Mouse (Mus musculus) lung, embryonic 15.5 days (tissue): Measurements from ENCODE around the gene Mns1. TPM values are rescaled to one million over a fixed set of nuclear protein-coding genes. Genes with fewer than 3 reads are reported as not detected.

ENCODE experiments used
- ATAC-seq: fragments of 200-750 bp; cut with Nextera tagmentation; 2 replicates; pipeline ENCODE4 v1.8.0; 2017; ENCODE audit warnings: moderate number of reproducible peaks, borderline replicate concordance; ENCODE audit not compliant: low FRiP score, low TSS enrichment; ENCODE audit errors: extremely low read depth
- H3K27ac ChIP-seq: fragments of 300-500 bp; sonication (generic); 2 replicates; pipeline ENCODE4 v1.5.1; 2015; ENCODE audit warnings: moderate library complexity, mild to moderate bottlenecking, inconsistent platforms
- H3K27me3 ChIP-seq: fragments of 300-500 bp; sonication (generic); 2 replicates; pipeline ENCODE4 v1.6.1; 2015; ENCODE audit warnings: inconsistent platforms
- H3K36me3 ChIP-seq: fragments of 300-500 bp; sonication (generic); 2 replicates; pipeline ENCODE4 v1.6.1; 2015; ENCODE audit warnings: inconsistent platforms
- H3K4me1 ChIP-seq: fragments of 300-500 bp; sonication (generic); 2 replicates; pipeline ENCODE4 v1.6.1; 2015; ENCODE audit warnings: inconsistent platforms
- H3K4me2 ChIP-seq: fragments of 300-500 bp; sonication (generic); 2 replicates; pipeline ENCODE4 v1.6.1; 2015; ENCODE audit warnings: inconsistent platforms, mild to moderate bottlenecking, moderate library complexity
- H3K4me3 ChIP-seq: fragments of 300-500 bp; sonication (generic); 2 replicates; pipeline ENCODE4 v1.5.1; 2015; ENCODE audit warnings: mild to moderate bottlenecking, inconsistent platforms
- H3K9ac ChIP-seq: fragments of 300-500 bp; sonication (generic); 2 replicates; pipeline ENCODE4 v1.6.1; 2015; ENCODE audit warnings: inconsistent platforms
- H3K9me3 ChIP-seq: fragments of 300-500 bp; sonication (generic); 2 replicates; pipeline ENCODE4 v1.6.1; 2016; ENCODE audit warnings: inconsistent platforms
- WGBS: fragments of 180-500 bp; shearing (Covaris S2); methylation state at CpG from one replicate; pipeline ENCODE4 v1.1.7; 2015; 5-methylcytosine and 5-hydroxymethylcytosine counted together
- polyA plus RNA-seq: library from polyadenylated mRNA; unstranded; fragments of >200 nt; fragmentation: Nextera tagmentation; extraction: Ambion mirVana; gene quantifications from 2 replicates; pipeline ENCODE4 v1.2.1, GENCODE M21; 2015

Mns1 gene
- polyA plus RNA-seq, 1 experiment from 2014 or later: 30.8 TPM

DNA sequence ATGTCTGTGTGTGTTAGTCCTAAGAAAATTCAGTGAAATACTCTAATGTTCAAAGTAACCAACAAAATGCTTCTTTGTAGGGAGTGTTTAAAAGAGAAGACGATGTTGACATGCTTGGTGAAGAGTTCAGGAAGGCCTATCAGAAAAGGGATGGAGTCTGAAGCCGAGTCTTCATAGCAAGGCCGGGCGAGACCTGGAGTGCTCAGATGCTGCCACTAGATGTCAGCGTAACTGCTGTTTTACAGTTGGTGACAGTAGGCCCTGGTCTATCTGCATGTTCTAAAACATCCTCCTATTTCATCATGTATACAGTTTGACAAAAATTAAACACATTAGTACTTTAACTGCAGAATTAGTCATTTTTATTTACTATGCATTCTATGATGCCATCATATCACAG is 20.4 kb downstream of the Mns1 start:
- Histone ChIP-seq H3K9ac (no peak overlapping the region), H3K27me3 (no peaks in the 10 kb centered on the region), H3K4me1 (no peaks in the 10 kb centered on the region), H3K4me3 (no peak overlapping the region), H3K4me2 (no peak overlapping the region), H3K9me3 (no peaks in the 10 kb centered on the region), H3K36me3 (peaks cover 28% of the 10 kb centered on the region; the same call in 1 of the 2 replicates), H3K27ac (no peak overlapping the region)
- ATAC-seq: no peak; the same call in 1 of the 2 replicates
- 20% methylated on average over 5 of the region's 5 CpGs for WGBS

DNA sequence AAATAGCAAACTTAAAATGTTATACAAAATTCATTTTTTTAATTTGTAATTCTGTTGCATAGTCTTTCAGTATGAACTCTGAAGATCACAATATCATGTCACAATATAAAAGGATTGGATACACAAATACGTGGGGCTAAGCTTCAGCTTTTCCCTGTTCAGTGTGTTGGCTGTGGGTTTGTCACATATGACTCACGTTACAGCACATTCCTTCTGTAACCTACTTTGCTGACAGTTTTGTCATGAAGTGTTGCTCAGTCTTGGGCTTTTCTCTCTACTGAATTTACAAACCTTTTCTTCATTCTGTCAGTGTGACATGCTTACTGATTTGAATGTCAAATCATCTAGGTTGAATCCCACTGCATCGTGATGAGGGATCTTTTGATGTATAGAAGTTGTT is 21.9 kb downstream of the Mns1 start:
- H3K27me3 ChIP-seq: no peaks in the 10 kb centered on the region
- no peak overlapping the region for H3K9ac ChIP-seq
- H3K36me3 ChIP-seq: peaks cover 23% of the 10 kb centered on the region; the same call in 1 of the 2 replicates
- ATAC-seq: no peak
- H3K9me3 ChIP-seq: no peaks in the 10 kb centered on the region
- H3K27ac ChIP-seq: no peak overlapping the region
- no peak overlapping the region for H3K4me3 ChIP-seq
- 74% methylated on average over 3 of the region's 3 CpGs for WGBS
- no peak overlapping the region for H3K4me2 ChIP-seq
- H3K4me1 ChIP-seq: no peaks in the 10 kb centered on the region

DNA sequence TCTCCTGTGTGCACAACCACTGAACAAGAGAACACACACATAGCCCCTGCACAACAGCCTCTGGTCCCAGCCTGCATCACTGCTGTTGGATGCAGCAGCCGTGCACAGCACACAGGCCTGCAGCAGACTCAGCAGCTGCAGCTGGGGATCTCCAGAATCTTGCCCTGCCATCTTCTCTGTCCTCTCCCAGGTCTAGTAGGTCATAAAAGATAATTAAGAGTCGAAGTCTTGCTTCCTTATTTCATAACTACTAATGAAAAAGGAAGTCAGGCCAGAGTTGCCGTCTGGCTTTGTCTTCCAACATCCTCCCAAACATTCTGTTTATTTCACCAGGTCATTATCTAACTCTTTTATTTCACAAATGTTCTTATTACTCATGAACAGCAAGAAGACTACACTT is 23.0 kb downstream of the Mns1 start:
- 69% methylated on average over 3 of the region's 3 CpGs for whole genome bisulfite sequencing
- peaks cover 20% of the 10 kb centered on the region; the same call in 1 of the 2 replicates for H3K36me3 ChIP-seq
- ATAC-seq: no peak

DNA sequence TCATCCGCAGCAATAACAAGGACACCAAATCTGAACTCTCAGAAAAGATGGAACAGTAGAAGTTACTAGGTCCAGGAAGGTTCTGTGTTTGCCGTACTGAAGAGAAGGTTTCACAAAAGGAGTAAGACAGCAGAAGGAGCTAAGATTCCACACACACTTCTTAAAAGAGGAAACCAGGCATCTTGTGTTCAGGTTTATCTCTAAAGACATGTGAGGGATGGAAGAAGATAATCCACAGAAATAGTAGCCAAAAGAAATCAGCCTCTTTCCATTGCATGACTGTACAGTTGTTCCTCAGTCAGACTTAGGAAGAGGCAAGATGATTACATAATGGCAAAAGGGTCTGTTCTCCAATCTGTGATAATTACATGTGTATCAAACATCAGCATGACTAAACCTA is 24.6 kb downstream of the Mns1 start:
- Histone ChIP-seq H3K9me3 (no peaks in the 10 kb centered on the region), H3K36me3 (peaks cover 12% of the 10 kb centered on the region; the same call in 1 of the 2 replicates), H3K4me1 (no peaks in the 10 kb centered on the region), H3K4me2 (no peak overlapping the region), H3K27ac (no peak overlapping the region), H3K4me3 (no peak overlapping the region), H3K9ac (no peak overlapping the region), H3K27me3 (no peaks in the 10 kb centered on the region)
- WGBS: 93% methylated on average over 2 of the region's 2 CpGs
- ATAC-seq: no peak

More for the DNA sequence above, 23.0 kb downstream of the Mns1 start:
- Histone ChIP-seq H3K4me1 (no peaks in the 10 kb centered on the region), H3K27me3 (no peaks in the 10 kb centered on the region), H3K27ac (no peak overlapping the region), H3K4me2 (no peak overlapping the region), H3K4me3 (no peak overlapping the region), H3K9ac (no peak overlapping the region), H3K9me3 (no peaks in the 10 kb centered on the region)

DNA sequence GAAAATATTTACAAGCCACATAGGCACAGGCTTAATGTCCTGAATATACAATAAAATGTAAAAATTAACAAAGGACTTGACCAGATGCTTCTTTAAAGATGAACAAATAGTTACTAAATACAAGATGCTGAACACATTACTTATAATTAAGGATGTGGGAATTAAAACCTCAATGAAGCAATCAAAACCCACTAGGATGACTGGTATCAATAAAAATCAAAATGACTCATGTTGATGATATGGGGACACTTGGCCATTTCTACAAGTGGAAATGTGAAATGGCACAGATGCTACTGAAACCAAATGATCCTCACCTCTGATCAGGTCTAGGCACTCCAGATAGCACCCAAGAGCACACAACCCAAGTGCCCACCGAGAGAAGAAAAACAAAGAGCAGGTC is 27.0 kb downstream of the Mns1 start:
- no peak for ATAC-seq
- WGBS: 86% methylated on average over 1 of the region's 1 CpGs
- no peak overlapping the region for H3K4me3 ChIP-seq
- H3K9ac ChIP-seq: no peak overlapping the region
- no peaks in the 10 kb centered on the region for H3K4me1 ChIP-seq
- H3K4me2 ChIP-seq: no peak overlapping the region
- H3K36me3 ChIP-seq: peaks cover 6% of the 10 kb centered on the region; the same call in 1 of the 2 replicates
- H3K9me3 ChIP-seq: no peaks in the 10 kb centered on the region
- no peak overlapping the region for H3K27ac ChIP-seq
- H3K27me3 ChIP-seq: no peaks in the 10 kb centered on the region

DNA sequence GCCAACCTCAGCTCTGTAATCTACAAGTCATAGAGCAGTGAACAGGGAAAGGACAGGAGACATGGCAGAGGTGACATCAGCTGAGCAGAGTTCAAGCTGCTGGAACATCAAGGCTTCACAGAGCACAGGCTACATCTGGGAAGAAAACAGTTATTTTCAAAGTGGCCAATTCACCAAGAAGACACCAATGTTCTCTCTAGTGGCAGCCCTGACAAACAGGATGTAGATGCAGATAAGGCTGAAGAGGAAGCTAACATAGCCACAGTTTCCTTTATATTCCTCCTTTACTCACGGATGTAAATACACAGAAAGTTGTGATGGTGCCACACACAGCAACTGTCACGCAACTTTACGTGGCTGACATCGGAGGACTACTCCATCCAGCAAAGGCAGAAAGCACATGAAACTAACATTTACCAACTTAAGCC is 28.0 kb downstream of the Mns1 start:
- no peaks in the 10 kb centered on the region for H3K27me3 ChIP-seq
- 78% methylated on average over 4 of the region's 4 CpGs for WGBS
- H3K27ac ChIP-seq: no peak overlapping the region
- H3K4me1 ChIP-seq: no peaks in the 10 kb centered on the region
- H3K9ac ChIP-seq: no peak overlapping the region
- H3K9me3 ChIP-seq: no peaks in the 10 kb centered on the region
- H3K4me3 ChIP-seq: no peak overlapping the region
- H3K36me3 ChIP-seq: 0 out of 2 replicates have a peak, but pooled peaks cover 3% of the 10 kb centered on the region
- H3K4me2 ChIP-seq: no peak overlapping the region
- ATAC-seq: no peak

DNA sequence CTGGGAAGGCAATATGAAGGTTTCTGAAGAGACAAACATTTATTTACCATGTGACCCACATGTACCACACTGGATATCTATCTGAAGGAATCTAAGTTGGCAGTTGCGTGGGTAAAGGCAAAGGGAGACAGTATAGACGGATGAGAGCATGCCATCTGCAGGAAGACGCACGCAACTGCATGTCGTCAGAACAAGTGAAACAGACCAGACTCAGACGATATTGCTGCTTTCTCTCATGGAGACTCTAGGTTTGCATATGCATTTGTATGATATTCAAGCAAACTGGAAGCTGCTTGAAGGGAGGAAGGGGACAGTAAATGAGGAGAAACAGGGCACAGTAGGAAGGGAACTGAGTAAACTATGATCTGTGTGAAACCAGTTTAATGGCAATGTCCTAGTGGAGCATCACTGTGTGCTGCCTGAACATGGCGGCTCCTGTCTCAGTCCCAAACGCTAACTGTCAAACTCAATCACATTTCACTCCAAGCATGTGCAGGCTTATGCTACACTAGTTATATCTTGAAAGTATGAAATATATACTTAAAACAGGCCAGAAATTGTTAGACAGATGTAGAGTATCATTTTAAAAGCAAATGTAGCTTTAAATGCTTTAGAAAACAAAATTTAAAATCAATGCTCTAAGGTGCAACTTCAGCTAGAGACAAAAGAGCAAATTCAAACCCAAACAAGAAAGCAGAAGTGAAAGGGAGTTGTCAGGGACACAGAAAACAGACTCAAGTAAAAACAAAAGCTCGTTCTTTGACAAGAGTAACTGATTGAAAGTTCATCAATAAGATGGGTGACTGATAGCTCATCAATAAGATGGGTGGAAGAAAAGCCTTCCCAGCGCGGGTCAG is 30.0 kb downstream of the Mns1 start:
- Histone ChIP-seq H3K4me3 (no peak overlapping the region), H3K4me1 (no peaks in the 10 kb centered on the region), H3K9me3 (no peaks in the 10 kb centered on the region), H3K27me3 (no peaks in the 10 kb centered on the region), H3K9ac (no peak overlapping the region), H3K4me2 (no peak overlapping the region), H3K36me3 (no peaks in the 10 kb centered on the region), H3K27ac (no peak overlapping the region)
- 58% methylated on average over 11 of the region's 11 CpGs for WGBS
- no peak for ATAC-seq

DNA sequence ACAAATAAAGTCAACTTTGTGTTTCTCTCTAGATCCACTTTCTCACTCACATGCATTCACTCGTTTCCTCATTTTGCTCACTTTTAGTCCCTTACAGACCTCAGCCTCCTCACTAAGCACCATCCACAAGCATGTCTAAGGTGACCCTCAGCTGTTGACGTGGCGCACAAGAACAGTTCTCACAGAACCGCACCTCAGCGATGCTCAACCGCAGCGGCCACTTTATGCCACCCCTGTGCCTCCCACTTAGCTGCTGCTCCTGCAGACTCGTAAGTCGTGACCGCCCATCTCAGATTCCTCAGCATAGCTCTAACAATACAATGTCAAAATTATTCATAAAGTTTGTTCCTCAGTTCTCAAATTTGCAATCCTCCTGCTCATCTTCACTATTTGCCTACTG is 30.8 kb downstream of the Mns1 start:
- Histone ChIP-seq H3K4me1 (no peaks in the 10 kb centered on the region), H3K36me3 (0 out of 2 replicates have a peak, but pooled peaks cover 6% of the 10 kb centered on the region), H3K4me3 (no peak overlapping the region), H3K4me2 (no peak overlapping the region), H3K9ac (no peak overlapping the region), H3K9me3 (no peaks in the 10 kb centered on the region), H3K27me3 (no peaks in the 10 kb centered on the region), H3K27ac (no peak overlapping the region)
- 89% methylated on average over 10 of the region's 10 CpGs for WGBS
- no peak for ATAC-seq

DNA sequence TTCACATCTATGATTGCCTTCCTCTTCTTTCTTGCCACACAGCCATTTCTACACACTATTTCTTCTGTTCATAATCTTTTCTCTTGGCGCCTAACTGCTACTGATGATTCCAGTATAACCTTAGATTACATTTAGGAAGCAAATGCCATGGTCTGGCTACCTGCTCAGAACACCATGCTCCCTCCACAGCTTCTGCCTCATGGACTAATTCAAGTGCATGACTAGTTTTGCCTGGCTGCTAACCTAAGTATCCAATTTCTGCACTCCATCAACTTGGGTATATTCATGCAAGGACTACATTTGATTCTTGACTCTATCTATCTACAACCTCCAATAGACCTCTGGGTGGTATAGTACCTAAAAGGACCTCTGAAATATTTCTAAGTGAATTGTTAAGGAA is 32.0 kb downstream of the Mns1 start:
- H3K4me3 ChIP-seq: no peak overlapping the region
- no peak overlapping the region for H3K9ac ChIP-seq
- no peak overlapping the region for H3K4me2 ChIP-seq
- no peak for ATAC-seq
- no peaks in the 10 kb centered on the region for H3K27me3 ChIP-seq
- 0 out of 2 replicates have a peak, but pooled peaks cover 6% of the 10 kb centered on the region for H3K36me3 ChIP-seq
- no peak overlapping the region for H3K27ac ChIP-seq
- H3K9me3 ChIP-seq: no peaks in the 10 kb centered on the region
- WGBS: 92% methylated on average over 1 of the region's 1 CpGs
- no peaks in the 10 kb centered on the region for H3K4me1 ChIP-seq

DNA sequence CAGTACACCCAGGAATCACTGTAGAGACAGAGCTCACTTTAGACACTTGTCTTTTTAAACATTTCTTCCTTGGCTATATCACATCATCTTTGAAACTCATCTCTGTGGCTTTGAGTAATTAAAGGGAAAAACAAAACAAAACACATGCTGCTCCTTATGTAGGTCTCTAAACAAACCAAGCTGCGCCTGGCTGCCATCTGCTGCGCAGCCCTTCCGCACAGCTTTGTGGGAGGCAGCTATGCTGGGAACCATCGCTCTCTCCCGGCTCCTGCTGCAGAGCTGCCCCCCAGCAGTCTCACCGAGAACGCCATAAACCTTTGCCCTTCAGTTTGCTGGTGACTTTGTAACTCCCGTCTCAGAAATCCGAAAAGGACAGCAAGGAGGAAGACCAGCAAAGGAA is 37.7 kb downstream of the Mns1 start:
- Histone ChIP-seq H3K27ac (no peak overlapping the region), H3K4me3 (no peak overlapping the region), H3K9me3 (no peaks in the 10 kb centered on the region), H3K9ac (no peak overlapping the region), H3K27me3 (no peaks in the 10 kb centered on the region), H3K4me2 (no peak overlapping the region), H3K36me3 (peaks cover 15% of the 10 kb centered on the region), H3K4me1 (no peaks in the 10 kb centered on the region)
- ATAC-seq: no peak
- WGBS: 90% methylated on average over 9 of the region's 9 CpGs

DNA sequence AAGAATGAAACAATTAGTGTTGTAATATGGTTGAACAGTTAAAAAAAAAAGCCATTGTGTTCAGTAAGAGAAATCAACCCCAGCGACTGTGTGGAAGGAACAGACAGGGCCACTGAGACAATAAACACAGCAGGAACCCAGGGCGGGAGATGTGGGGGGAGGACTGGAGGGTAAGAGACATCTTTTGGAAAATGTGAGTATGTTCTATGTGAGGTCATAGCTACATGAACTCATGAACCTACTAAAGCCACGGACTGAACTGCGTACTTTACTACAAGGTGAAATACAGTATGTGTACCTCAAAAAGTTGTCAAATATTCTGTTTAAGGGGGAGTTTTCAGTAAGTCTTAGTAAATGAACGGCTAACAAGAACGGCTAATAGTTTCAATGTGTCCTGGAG is 39.5 kb downstream of the Mns1 start:
- H3K27ac ChIP-seq: no peak overlapping the region
- ATAC-seq: no peak
- no peak overlapping the region for H3K4me2 ChIP-seq
- no peak overlapping the region for H3K4me3 ChIP-seq
- H3K4me1 ChIP-seq: no peaks in the 10 kb centered on the region
- peaks cover 25% of the 10 kb centered on the region for H3K36me3 ChIP-seq
- no peaks in the 10 kb centered on the region for H3K27me3 ChIP-seq
- H3K9ac ChIP-seq: no peak overlapping the region
- 69% methylated on average over 6 of the region's 6 CpGs for WGBS
- H3K9me3 ChIP-seq: no peaks in the 10 kb centered on the region

DNA sequence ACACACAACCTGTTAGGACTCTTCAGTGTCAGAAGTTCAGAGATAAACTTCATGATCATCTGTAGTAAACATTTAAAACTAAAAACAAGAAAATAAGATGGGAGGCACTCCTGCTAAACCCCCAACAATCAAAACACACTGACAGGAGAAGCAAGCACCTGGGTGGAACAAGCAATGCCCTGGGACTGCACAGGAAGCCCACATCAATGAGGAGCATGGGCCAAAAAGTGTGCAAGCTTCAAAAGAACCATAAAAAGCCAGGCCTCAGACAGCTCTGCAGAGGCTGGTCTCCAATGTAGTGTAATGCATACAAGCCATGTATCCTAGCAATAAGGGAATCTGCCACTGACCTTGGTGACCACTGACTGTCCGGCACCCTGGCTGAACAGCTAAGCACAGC is 41.5 kb downstream of the Mns1 start:
- peaks cover 24% of the 10 kb centered on the region for H3K36me3 ChIP-seq
- H3K27ac ChIP-seq: no peak overlapping the region
- no peaks in the 10 kb centered on the region for H3K9me3 ChIP-seq
- no peaks in the 10 kb centered on the region for H3K4me1 ChIP-seq
- H3K4me3 ChIP-seq: no peak overlapping the region
- 82% methylated on average over 1 of the region's 1 CpGs for WGBS
- no peaks in the 10 kb centered on the region for H3K27me3 ChIP-seq
- no peak overlapping the region for H3K4me2 ChIP-seq
- no peak for ATAC-seq
- no peak overlapping the region for H3K9ac ChIP-seq
